Mouse (Mus musculus): ENCODE results near the gene Ptgfrn. TPM values are rescaled to one million over a fixed set of nuclear protein-coding genes. Genes with fewer than 3 reads are reported as not detected.

Ptgfrn gene
- polyA plus RNA-seq, 1 experiment from 2014 or later: 5.1 TPM

- Histone ChIP-seq H3K27me3 (replicated peaks) (no peaks in the 10 kb centered on the region), H3K4me1 (peaks cover 70% of the 10 kb centered on the region), H3K9me3 (no peaks in the 10 kb centered on the region), H3K27ac (replicated peaks) (no peak overlapping the region), H3K36me3 (no peaks in the 10 kb centered on the region), H3K4me3 (no peak overlapping the region), H3K9ac (no peak overlapping the region), H3K4me2 (no peak overlapping the region)
- WGBS: 83% methylated on average over 7 of the region's 7 CpGs
- ATAC-seq (ENCODE audit: extremely low read depth, insufficient number of reproducible peaks, low FRiP score, low TSS enrichment): no peak
These were observed 8.9 kb downstream of the Ptgfrn start for GRCm38 (mm10) chr3:101101184-101101583.

- 72% methylated on average over 9 of the region's 9 CpGs for WGBS
- Histone ChIP-seq H3K27me3 (replicated peaks) (no peaks in the 10 kb centered on the region), H3K9ac (no peak overlapping the region), H3K4me1 (peaks cover 59% of the 10 kb centered on the region), H3K4me3 (no peak overlapping the region), H3K9me3 (no peaks in the 10 kb centered on the region), H3K27ac (replicated peaks) (no peak overlapping the region), H3K4me2 (no peak overlapping the region), H3K36me3 (no peaks in the 10 kb centered on the region)
- no peak for ATAC-seq (ENCODE audit: extremely low read depth, insufficient number of reproducible peaks, low FRiP score, low TSS enrichment)
These were observed 10.2 kb downstream of the Ptgfrn start for GRCm38 (mm10) chr3:101099701-101100357.

DNA sequence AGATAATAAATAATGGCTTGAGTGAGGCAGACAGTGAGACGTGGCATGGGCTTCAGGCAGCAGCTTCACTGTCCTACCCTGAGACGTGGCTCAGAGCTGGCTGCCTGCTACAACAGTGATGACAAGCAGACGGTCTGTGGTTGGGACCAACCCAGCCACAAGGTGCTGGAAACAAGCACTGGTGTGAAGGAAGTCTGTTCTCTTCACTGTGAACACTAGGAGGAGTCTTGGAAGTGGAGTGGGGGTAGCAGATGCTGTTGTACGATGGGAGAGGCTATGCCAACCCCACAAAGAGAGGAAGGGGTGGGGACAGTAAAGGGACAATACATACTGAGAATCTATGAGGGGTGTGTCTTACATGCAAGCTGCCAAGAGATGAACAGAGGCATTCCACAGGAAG is 12.0 kb downstream of the Ptgfrn start:
- peaks cover 46% of the 10 kb centered on the region for H3K4me1 ChIP-seq
- H3K4me2 ChIP-seq: no peak overlapping the region
- no peak for ATAC-seq (ENCODE audit: extremely low read depth, insufficient number of reproducible peaks, low FRiP score, low TSS enrichment)
- H3K9ac ChIP-seq: no peak overlapping the region
- H3K9me3 ChIP-seq: no peaks in the 10 kb centered on the region
- H3K4me3 ChIP-seq: no peak overlapping the region
- no peaks in the 10 kb centered on the region for H3K27me3 ChIP-seq (replicated peaks)
- WGBS: 28% methylated on average over 4 of the region's 4 CpGs
- H3K27ac ChIP-seq (replicated peaks): no peak overlapping the region
- no peaks in the 10 kb centered on the region for H3K36me3 ChIP-seq

DNA sequence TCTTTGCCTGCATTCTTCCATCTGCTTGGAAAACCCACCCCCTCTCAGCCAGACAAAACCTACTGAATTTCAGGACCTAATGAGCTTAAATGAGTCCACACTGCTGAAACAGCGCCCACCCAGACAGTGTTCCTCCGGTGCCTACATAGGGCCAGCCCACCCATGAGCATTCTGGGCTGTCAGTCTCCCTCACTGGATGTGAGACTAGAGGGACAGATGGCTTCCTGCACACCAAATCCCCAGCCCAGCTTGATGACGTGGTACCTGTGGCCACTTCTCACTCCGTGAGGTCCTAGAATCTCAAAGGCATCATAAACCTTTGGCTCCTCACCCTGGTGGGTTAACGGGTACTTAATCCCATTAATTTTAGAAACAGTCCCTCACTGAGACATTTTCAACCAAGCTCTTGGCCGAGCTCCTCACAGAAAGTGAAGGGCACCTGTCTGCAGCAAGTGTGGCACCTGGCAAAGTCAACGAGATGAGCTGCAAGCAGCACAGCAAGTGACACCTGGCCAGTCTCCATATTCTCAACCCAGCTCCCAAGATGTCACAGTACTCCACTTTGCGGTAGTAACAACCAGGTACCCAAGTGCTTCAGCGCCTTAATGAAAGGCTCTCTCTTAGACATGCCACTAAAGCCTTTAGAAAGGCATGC is 12.8 kb downstream of the Ptgfrn start:
- 72% methylated on average over 9 of the region's 9 CpGs for WGBS
- Histone ChIP-seq H3K4me2 (no peak overlapping the region), H3K9me3 (no peaks in the 10 kb centered on the region), H3K36me3 (no peaks in the 10 kb centered on the region), H3K27me3 (replicated peaks) (no peaks in the 10 kb centered on the region), H3K4me3 (no peak overlapping the region), H3K4me1 (peaks cover 44% of the 10 kb centered on the region), H3K27ac (replicated peaks) (no peak overlapping the region), H3K9ac (no peak overlapping the region)
- no peak for ATAC-seq (ENCODE audit: extremely low read depth, insufficient number of reproducible peaks, low FRiP score, low TSS enrichment)

GRCm38 (mm10) chr3:101095761-101096449 is 14.2 kb downstream of the Ptgfrn start:
- WGBS: 82% methylated on average over 5 of the region's 5 CpGs
- H3K4me1 ChIP-seq: peaks cover 32% of the 10 kb centered on the region
- H3K4me3 ChIP-seq: no peak overlapping the region
- H3K9ac ChIP-seq: no peak overlapping the region
- no peak for ATAC-seq (ENCODE audit: extremely low read depth, insufficient number of reproducible peaks, low FRiP score, low TSS enrichment)
- no peak overlapping the region for H3K4me2 ChIP-seq
- no peak overlapping the region for H3K27ac ChIP-seq (replicated peaks)
- no peaks in the 10 kb centered on the region for H3K36me3 ChIP-seq
- H3K27me3 ChIP-seq (replicated peaks): no peaks in the 10 kb centered on the region
- no peaks in the 10 kb centered on the region for H3K9me3 ChIP-seq

DNA sequence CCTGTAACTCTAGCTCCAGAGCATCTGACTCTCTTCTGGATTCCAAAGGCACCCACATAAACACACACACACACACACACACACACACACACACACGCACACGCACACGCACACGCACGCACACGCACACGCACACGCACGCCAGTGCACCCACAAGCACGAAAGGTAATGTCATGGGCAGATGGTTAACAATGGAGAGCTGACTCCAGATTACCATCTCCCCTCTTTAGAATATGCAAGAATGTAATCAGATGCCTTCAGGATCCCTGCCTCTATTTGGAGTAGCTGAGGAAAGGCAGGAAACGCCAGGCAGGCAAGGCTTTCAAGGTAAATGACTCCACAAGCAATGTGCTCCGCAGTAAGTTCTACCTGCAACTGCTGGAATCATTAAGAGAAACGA is 17.9 kb downstream of the Ptgfrn start:
- WGBS: 84% methylated on average over 13 of the region's 13 CpGs
- H3K4me3 ChIP-seq: no peak overlapping the region
- H3K27ac ChIP-seq (replicated peaks): no peak overlapping the region
- no peaks in the 10 kb centered on the region for H3K9me3 ChIP-seq
- no peak for ATAC-seq (ENCODE audit: extremely low read depth, insufficient number of reproducible peaks, low FRiP score, low TSS enrichment)
- H3K9ac ChIP-seq: no peak overlapping the region
- no peak overlapping the region for H3K4me2 ChIP-seq
- no peaks in the 10 kb centered on the region for H3K36me3 ChIP-seq
- peaks cover 2% of the 10 kb centered on the region for H3K4me1 ChIP-seq
- no peaks in the 10 kb centered on the region for H3K27me3 ChIP-seq (replicated peaks)

DNA sequence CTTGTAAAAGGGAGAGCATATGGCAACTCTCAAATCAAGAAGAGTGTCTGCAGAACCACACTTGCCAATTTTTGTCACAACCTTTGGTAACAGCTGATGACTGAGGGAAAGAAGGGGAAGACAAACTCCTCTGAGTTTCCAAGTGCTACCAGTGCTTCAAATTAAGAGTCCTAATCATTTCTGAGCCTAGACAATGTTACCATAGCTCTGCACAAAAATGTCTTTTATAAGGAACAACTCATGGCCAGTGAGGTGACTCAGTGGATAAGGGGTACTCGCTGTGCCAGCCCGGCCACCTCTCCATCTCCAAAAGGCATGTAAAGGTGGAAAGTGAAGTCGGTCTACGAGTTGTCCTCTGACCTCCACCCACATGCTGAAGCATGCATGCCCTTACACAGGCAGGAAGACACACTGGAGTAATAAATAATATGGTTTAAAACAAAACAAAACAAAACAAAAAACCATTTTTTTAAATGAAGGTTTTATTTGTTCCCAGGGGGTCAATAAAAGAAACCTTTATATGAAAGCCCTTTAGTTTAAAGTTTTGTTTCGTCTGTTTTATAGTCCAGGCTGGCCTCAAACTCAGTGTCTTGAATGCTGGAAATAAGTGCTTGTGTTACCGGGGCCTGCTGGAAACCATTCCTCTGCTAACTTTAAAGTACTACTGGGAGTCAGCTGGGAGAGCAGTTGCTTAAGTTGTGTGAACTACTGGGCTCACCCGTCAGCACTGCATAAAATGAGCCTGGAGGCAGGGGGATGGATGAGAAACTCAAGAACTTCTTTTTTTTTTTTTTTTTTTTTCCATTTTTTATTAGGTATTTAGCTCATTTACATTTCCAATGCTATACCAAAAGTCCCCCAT is 23.3 kb downstream of the Ptgfrn start:
- H3K27me3 ChIP-seq (replicated peaks): no peaks in the 10 kb centered on the region
- H3K27ac ChIP-seq (replicated peaks): no peak overlapping the region
- no peaks in the 10 kb centered on the region for H3K9me3 ChIP-seq
- WGBS: 73% methylated on average over 7 of the region's 7 CpGs
- no peak overlapping the region for H3K4me3 ChIP-seq
- ATAC-seq (ENCODE audit: extremely low read depth, insufficient number of reproducible peaks, low FRiP score, low TSS enrichment): no peak
- H3K36me3 ChIP-seq: no peaks in the 10 kb centered on the region
- no peak overlapping the region for H3K9ac ChIP-seq
- no peak overlapping the region for H3K4me2 ChIP-seq
- H3K4me1 ChIP-seq: peaks cover 17% of the 10 kb centered on the region

DNA sequence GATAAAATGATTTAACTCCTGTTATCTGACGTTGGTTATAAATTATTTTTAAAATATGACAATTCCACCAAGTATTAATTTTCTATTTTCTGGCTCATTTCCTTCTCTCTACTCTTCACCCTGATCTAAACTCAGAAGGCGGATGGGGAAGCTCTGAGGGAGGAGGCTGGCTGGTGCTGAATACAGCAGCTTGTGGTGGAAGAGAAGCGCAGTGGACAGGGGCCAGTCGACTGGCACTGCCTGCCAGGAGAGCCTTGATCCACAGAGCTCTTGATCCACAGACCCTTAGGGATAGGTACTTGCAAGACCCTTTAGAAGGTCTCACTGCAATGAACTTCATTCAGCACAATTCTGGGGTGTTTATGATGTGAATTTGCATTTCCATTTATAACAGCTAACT is 29.2 kb downstream of the Ptgfrn start:
- no peaks in the 10 kb centered on the region for H3K27me3 ChIP-seq (replicated peaks)
- no peak overlapping the region for H3K4me2 ChIP-seq
- H3K9me3 ChIP-seq: no peaks in the 10 kb centered on the region
- no peak for ATAC-seq (ENCODE audit: extremely low read depth, insufficient number of reproducible peaks, low FRiP score, low TSS enrichment)
- no peak overlapping the region for H3K27ac ChIP-seq (replicated peaks)
- no peak overlapping the region for H3K9ac ChIP-seq
- H3K4me1 ChIP-seq: peaks cover 45% of the 10 kb centered on the region
- WGBS: 85% methylated on average over 4 of the region's 4 CpGs
- peaks cover 30% of the 10 kb centered on the region for H3K36me3 ChIP-seq
- H3K4me3 ChIP-seq: no peak overlapping the region

- Histone ChIP-seq H3K4me2 (no peak overlapping the region), H3K9me3 (no peaks in the 10 kb centered on the region), H3K27ac (replicated peaks) (0 out of 2 replicates have a peak overlapping the region, but pooled peaks have one; percentile 1), H3K27me3 (replicated peaks) (no peaks in the 10 kb centered on the region), H3K4me1 (peaks cover 64% of the 10 kb centered on the region), H3K36me3 (peaks cover 45% of the 10 kb centered on the region), H3K9ac (no peak overlapping the region), H3K4me3 (no peak overlapping the region)
- 74% methylated on average over 1 of the region's 1 CpGs for WGBS
- 0 out of 2 replicates have a peak, but pooled peaks have one; percentile 26 for ATAC-seq (ENCODE audit: extremely low read depth, insufficient number of reproducible peaks, low FRiP score, low TSS enrichment)
These were observed 31.7 kb downstream of the Ptgfrn start for GRCm38 (mm10) chr3:101078344-101078743.

DNA sequence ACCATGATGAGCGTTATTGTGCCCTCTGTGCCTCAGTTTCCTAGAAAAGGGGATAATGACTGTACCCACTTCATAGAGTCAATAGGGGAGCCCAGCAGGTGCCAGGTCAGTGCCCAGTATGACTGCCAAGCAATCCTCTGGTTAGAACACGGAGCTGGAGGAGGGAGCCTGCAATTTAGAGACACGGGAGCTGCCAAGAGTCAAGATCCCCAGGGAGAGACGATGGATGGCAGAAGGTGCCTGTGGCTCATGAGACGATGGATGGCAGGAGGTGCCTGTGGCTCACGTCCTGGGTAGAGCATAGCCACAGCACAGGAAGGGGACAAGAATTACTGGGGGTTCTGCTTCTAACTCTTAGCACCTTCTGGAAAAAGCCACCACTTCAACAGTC is 32.4 kb downstream of the Ptgfrn start:
- 82% methylated on average over 6 of the region's 6 CpGs for WGBS
- no peak for ATAC-seq (ENCODE audit: extremely low read depth, insufficient number of reproducible peaks, low FRiP score, low TSS enrichment)
- Histone ChIP-seq H3K36me3 (peaks cover 49% of the 10 kb centered on the region), H3K4me2 (no peak overlapping the region), H3K4me3 (no peak overlapping the region), H3K4me1 (peaks cover 70% of the 10 kb centered on the region), H3K27me3 (replicated peaks) (no peaks in the 10 kb centered on the region), H3K9me3 (no peaks in the 10 kb centered on the region), H3K27ac (replicated peaks) (no peak overlapping the region), H3K9ac (no peak overlapping the region)

Measured in heart, embryonic 13.5 days (tissue).